Mouse (Mus musculus): Measurements from ENCODE around the gene Ap1ar. TPM values are rescaled to one million over a fixed set of nuclear protein-coding genes. Genes with fewer than 3 reads are reported as not detected.

The Ap1ar gene
- polyA plus RNA-seq (2012) = 128 and 224 TPM in 2 replicates

- TF ChIP-seq GATA1 (IDR thresholded peaks at IDR 0.05; ENCODE audit: low read length) = no peak
Measured at GRCm38 (mm10) chr3:127837154-127837865, at the start of gene Ap1ar. Gene Ap1ar, minus strand, starts transcription at chr3:127837523.

DNA sequence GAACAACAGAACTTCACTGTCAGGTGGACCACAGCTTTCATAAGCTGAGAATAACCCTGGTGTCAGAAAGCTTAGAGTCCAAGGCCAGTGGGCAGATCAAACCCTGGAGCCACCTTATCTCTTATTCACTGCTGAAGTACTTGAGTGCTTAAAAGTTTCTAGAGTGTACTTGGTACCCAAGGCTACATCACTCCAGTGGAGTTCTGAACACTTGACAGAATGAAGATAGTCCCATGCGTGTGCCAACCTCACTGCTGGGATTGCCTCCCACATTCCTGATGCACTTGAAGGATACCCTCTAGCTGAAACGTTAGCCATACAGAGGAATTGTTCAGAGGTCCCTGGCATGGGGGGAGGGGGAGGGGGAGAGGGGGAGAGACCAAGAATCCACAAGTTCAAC, 44.4 kb upstream of the Ap1ar start:
- TF ChIP-seq GATA1 (IDR thresholded peaks at IDR 0.05; ENCODE audit: low read length) = no peak

DNA sequence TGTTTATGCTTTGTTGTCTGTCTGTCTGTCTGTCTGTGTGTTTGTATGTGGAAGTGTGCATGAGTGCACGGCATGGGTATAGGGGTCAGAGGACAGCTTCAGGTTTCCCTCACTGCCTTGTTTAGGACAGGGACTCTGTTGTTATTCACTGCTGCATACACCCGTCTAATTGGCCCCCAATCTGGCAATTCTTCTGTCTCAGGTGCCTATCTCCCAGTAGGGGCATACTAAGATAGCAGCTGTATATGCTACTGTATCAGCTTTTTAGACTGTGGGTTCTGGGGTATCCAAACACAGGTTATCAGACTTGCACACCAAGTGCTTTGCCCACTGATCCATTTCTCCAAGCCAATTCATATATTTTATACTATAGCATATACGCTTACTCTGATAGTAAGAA, 42.6 kb upstream of the Ap1ar start:
- TF ChIP-seq GATA1 (IDR thresholded peaks at IDR 0.05; ENCODE audit: low read length) = no peak

DNA sequence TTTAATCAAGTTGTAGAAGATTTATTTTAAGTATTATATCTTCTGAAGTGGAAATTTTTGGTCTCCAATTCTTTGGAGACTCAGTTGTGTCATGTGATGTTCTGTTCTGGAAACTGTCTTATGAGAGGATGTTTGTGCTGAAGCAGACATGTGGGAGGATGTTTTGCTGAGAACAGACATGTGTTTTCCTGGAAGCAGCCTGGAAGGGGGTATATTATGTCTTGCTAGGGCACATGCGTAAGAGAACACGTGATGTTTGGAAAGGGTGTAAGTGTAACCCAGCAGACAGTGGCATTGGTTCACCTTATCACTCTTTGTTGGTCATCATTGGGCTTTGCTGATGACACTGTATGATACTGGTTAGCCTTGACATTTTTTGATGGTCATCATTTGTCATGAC, 38.2 kb upstream of the Ap1ar start:
- no peak for TF ChIP-seq GATA1 (IDR thresholded peaks at IDR 0.05; ENCODE audit: low read length)

DNA sequence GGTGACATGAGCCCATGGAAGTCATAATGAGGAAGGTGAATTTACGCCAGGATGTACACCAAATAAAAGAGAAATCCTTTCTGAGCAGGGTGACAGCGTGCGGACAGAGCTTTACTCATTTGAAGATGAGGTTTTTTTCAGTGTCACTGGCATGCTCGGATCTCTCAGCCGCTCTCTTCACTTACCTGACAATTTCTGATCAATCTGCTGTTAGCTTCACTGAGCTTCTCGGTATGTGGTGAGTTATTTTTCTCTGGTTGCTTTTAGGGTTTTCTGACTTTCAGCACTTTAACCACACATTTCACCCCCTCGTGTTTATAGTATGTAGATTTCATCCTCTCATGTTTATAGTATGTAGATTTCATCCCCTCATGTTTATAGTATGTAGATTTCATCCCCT, 37.7 kb upstream of the Ap1ar start:
- TF ChIP-seq GATA1 (IDR thresholded peaks at IDR 0.05; ENCODE audit: low read length) = no peak

DNA sequence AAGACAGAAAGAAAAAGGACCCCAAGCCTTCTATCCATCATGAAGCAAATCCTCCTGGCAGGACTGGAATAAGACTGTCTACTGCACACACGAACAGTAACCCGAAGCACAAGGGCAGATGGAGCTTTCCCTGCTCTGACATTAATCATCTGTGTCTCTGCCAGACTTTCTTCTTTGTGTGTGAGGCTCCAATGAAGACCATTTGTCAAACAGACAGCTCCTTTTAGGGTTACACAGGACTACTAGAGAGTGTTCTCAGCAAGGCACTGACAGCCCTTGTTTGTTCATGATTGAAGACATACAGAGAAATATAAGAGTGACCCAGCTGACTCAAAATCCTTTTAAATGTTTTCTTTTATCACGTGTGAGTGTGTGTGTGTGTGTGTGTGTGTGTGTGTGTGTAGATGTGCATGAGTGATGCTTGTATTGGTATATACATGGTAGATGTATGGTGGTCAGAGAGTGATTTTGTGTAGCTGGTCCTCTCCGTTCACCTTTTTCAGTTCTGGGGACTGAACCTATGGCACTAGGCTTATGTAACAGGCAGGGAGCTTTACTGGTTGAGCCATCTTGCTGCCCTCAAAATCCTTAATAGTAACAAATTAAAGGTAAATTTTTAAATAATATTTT, 37.0 kb upstream of the Ap1ar start:
- TF ChIP-seq GATA1 (IDR thresholded peaks at IDR 0.05; ENCODE audit: low read length) = no peak

DNA sequence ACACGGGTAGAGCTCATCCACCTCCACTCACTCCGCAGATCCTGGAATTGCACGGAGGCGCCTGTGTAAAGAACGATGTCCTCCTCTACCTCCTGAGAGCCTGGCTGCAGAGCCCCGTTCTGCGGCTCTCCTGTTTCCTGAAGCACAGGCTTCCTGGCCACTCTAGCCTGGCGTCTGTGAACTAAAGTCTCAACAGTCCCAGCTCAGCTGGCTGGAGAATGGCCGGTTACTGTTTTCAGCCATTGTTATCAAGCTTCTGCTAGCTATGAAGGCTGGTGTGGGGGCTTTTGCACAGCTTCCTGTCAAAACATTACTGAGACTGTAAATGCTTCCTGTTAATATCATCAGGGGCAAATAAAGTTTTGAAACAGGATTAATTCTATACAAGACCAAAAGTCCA, 34.3 kb upstream of the Ap1ar start:
- TF ChIP-seq GATA1 (IDR thresholded peaks at IDR 0.05; ENCODE audit: low read length) = no peak

DNA sequence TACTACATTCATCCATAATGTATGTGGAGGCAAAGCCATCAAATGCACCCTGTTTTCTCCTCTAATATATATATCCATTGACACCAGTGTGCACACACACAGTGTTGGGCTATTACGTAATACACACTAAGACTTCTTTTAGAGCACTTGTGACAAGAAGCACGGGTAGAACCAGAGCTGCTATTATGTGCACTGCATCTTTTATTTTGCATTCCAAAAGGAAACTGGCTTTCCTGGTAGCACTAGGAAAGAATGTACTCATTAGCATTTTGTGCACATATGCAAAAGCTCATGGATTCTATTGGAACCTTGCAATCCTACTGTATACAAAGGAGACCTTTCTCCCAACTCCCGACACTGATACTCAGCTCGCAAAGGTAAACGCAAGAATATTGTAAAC, 31.6 kb upstream of the Ap1ar start:
- no peak for TF ChIP-seq GATA1 (IDR thresholded peaks at IDR 0.05; ENCODE audit: low read length)

GRCm38 (mm10) chr3:127868046-127868758, 30.9 kb upstream of the Ap1ar start:
- TF ChIP-seq GATA1 (IDR thresholded peaks at IDR 0.05; ENCODE audit: low read length) = no peak

DNA sequence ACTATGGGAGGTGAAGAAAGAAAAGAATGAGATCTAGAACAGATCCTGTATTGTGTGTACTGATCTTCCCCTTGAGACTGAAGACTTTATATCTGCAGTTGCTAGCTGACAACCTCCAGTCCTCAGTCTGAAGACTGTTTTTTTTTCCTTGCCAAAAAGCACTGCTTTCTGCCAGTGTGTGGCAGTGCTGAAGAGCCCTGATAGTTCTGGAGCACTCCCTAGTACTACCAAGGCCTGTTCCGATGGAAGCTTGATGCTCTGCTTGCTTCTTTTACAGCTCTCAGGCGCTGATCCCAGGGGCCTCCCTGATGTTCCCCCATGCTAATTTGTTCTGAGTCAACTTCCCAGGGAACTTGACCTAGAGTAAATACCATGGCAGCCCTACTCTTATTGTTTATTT, 26.9 kb upstream of the Ap1ar start:
- TF ChIP-seq GATA1 (IDR thresholded peaks at IDR 0.05; ENCODE audit: low read length) = no peak

DNA sequence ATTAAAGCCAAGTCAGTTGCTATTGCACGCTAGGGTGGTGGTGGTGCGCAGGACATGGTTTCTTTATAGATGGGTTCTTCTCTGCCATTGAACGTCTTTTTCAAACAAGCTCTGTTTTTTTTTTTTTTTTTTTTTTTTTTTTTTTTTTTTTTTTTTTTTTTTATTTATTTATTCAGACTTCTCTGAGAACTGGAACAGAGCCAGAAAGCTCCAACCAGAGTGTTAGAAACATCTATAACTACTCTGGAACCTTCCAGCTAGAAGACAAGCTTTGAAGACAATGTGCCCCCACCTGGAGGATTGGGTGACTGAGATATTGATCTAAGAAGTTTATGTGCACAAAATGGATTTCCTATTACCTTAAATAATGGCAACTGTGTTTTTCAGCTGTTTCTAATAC, 26.2 kb upstream of the Ap1ar start:
- TF ChIP-seq GATA1 (IDR thresholded peaks at IDR 0.05; ENCODE audit: low read length) = no peak

DNA sequence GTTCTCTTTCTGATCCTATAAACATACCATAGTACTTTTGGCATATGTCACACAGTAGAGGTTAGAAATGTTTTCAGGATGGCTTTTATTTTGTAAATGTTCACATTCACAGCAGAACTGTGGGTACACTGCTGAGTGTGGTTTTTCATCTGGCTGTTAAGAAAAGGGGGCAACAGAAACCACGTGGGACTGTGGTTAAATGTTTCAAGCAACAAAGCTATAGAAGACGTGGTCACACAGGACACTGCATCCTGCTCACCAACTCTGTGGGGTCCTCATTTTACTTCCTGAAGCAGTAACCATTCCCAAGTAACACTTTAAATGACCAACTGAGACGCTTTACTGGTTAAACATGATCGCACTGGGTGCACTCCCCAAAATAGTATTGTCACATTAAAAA, 25.2 kb upstream of the Ap1ar start:
- TF ChIP-seq GATA1 (IDR thresholded peaks at IDR 0.05; ENCODE audit: low read length) = no peak

DNA sequence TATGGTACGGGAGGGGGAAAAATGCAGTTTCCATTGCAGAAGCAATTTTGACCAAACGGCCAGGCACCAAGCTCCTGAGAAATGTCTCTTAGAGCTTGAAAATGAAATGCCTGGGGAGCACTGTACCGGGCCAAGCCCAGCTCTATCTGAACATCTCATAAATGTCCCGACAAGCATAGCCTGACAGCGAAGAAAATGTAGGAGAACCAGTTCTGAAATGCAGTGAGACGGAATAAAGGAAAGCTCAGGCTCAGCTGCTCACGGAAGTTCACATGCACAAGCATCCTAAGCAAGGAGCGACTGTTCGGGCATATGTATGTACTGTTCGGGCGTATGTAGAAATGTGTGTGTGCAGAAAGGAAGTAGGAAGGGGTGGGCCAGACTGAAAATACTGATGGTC, 24.0 kb upstream of the Ap1ar start:
- no peak for TF ChIP-seq GATA1 (IDR thresholded peaks at IDR 0.05; ENCODE audit: low read length)

DNA sequence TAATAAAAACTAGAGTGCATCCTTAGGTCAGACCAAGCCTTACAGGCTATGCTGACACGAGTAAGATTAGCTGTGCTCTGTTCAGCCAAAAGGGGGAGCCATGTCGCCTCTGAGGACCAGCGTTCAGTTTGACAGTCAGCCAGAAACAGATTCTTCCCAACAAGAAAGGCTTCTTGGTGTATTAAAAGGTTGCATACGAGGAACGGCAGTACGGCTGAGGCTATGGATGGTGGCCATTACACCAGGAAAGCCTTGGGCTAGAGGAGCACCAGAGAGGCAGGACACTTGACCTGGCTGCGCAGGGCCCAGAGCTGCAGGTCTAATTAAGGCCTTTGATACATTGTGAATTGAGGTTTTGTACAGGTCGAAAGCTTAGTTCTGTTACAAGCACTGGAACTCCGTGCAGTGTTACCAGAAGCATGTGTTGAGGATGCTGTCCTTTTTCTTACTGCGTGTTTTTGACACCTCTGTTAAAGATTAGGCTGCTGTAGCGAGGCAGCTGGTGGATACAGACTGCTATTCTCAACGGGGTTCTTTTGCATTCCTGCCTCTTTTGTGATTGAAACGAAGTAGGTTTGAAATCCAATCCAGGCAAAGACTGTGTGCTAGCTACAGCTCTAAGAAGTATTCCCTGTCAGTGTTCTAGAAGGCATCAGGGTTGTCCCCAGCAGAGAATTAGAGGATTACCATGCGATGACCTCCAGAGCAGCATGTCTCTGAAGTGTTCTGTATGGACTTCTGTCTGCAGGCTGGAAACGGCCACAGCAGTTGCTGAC, 16.3 kb upstream of the Ap1ar start:
- no peak for TF ChIP-seq GATA1 (IDR thresholded peaks at IDR 0.05; ENCODE audit: low read length)

DNA sequence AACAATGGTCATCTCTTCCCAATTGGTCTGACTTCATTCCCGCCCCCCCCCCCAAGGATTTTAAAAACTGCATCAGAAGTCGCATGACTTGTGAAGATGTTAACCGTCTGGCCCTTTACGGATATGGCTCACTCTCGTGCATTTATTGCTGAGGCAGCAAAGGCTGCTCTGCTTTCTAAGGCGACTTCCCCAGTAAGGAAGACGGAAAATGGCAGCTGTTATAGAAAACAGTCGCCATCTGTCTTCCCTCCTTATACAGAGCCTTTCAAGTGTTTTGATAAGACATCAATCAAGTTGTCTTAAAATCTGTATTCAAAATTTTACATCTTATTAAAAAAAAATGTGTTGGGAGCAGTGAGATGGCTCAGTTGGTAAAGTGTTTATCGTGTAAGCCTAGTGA, 15.4 kb upstream of the Ap1ar start:
- TF ChIP-seq GATA1 (IDR thresholded peaks at IDR 0.05; ENCODE audit: low read length) = no peak

Data from G1E-ER4 (cell line).